Mouse (Mus musculus): ENCODE measurements around the gene Dgcr8. TPM values are rescaled to one million over a fixed set of nuclear protein-coding genes. Genes with fewer than 3 reads are reported as not detected.
A peak's percentile ranks its signal among the peaks of the same experiment; 100 is the strongest.

The Dgcr8 gene
- polyA plus RNA-seq, 1 experiment, result 14.5 TPM

DNA sequence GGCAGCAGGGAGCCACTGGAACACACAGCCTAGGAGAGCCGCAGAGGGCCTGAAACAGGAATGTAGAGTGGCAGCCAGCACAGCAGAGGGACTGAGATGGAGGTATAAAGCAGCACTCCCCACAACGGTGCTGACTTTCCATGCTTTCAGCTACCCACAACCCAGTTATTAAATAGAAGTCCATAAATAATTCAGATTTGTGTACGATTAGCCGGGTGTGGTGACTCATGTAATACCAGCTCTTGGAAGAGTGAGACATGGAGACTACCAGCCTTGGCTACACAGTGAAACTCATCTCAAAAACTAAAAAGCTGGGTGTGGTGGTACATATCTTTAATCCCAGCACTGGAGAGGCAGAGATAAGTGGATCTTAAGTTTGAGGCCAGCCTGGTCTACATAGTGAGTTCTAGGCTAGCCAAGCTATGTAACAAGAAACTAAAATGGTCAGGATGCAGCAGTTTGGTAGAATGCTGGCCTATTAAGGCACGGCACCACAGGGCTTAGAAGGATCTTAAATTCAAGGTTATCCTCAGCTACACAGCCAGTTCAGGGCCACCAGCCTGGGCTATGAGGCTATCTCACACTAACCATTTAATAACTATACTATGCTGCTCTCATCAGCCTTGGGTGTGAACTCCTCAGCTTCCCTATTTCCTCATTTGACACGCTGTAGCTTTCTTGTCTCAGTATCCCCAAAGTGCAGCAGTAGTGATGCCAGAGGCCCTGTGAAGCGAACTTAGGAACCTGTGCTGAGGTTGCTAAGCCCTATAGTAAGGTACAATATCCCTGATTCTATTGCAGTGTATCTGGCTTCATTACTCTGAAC, 52.2 kb downstream of the Dgcr8 start:
- peaks cover 23% of the 10 kb centered on the region for H3K36me3 ChIP-seq (ENCODE audit: control insufficient read depth, insufficient read depth, low read length)
- H3K4me1 ChIP-seq (ENCODE audit: control insufficient read depth, insufficient read depth, insufficient read length, low read length), result no peaks in the 10 kb centered on the region
- no peak overlapping the region for H3K27ac ChIP-seq (ENCODE audit: insufficient read depth, low read depth, low read length)
- 69% methylated on average over 7 of the region's 7 CpGs for WGBS
- no peaks in the 10 kb centered on the region for H3K27me3 ChIP-seq (ENCODE audit: control insufficient read depth, insufficient read depth, low read length)
- TF ChIP-seq POLR2A (IDR thresholded peaks at IDR 0.05; ENCODE audit: low read depth, low read length) (no peak), CTCF (IDR thresholded peaks at IDR 0.05; ENCODE audit: extremely low read depth, insufficient read length, insufficient replicate concordance, low read depth, low read length) (no peak)
- H3K4me3 ChIP-seq (ENCODE audit: low read depth, low read length), result no peak overlapping the region

DNA sequence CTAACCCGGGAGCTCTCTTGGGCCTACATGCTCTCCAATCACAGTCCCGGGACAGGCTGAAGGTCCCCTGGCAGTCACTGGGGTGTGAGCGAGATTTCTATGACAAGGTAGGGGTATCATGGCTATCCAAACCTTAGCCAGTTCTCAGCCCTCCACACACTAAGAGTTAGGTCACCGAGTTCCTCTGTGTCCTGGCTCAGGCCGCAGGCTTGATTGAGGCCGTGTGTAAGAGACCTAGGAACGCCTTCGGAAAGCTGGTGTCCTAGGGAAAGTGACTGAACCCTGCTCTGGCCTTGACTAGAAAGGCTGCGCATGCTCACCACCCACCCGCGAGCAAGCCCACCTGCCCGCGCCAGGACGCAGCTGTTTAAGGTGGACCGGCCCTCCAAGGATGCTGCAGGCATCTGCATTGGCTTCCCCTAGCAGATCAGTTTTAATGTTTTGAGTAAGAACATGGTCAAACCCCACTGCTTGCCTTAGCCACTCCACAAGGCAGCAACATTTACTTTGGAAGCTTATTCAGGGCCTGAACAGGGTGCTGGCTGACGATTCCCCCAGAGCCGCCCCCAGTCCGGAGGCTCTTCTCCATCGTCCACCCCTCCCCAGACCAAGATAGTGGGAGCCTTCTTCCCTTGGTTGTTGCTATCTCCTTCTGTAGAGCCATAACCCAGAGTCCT, 53.5 kb downstream of the Dgcr8 start:
- 14% methylated on average over 19 of the region's 19 CpGs for WGBS
- TF ChIP-seq POLR2A (IDR thresholded peaks at IDR 0.05; ENCODE audit: low read depth, low read length), result no peak
- Histone ChIP-seq H3K27me3 (ENCODE audit: control insufficient read depth, insufficient read depth, low read length) (no peaks in the 10 kb centered on the region), H3K4me3 (ENCODE audit: low read depth, low read length) (peak overlapping the region; percentile 64), H3K4me1 (ENCODE audit: control insufficient read depth, insufficient read depth, insufficient read length, low read length) (no peaks in the 10 kb centered on the region), H3K36me3 (ENCODE audit: control insufficient read depth, insufficient read depth, low read length) (peaks cover 11% of the 10 kb centered on the region), H3K27ac (ENCODE audit: insufficient read depth, low read depth, low read length) (peak overlapping the region; percentile 21; the same call in 1 of the 2 replicates)

DNA sequence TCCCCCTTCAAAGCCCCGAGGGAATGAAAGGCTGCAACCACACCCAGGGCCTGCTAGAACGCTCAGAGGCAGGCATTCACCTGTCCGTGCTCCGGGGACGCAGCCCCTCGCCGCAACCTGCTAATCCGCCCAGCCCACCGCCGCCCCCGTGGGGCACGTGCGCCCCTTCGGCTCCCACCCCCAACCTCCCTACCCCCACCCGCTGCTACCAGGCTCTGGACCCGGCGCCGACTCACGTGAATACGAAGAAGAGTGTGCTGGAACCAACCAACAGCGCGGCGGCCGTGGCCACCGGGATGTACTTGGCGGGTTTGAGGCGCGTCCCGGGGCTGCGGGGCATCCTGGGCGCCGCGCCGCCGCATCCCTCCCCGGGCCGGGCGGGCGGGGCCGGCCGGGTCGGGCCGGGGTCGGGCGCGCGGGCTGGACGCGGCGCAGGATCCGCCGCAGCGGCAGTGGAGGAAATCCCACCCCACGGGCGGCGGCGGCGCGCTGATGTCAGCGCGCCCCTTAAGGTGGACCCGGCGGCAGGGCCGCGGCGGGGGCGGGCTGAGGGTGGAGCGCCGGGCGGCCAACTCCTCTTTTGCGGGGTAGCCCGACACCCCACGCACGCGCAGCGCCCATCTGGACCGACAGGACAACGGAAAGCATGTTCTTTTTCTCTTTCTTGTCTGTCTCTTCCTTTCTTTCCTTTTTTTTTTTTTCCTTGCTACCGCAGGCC, 54.2 kb downstream of the Dgcr8 start, which contains the start of gene Zdhhc8:
Gene Zdhhc8, minus strand, starts transcription at position 466 of the 718 bp plus-strand sequence.
- TF ChIP-seq POLR2A (IDR thresholded peaks at IDR 0.05; ENCODE audit: low read depth, low read length) (no peak), CTCF (IDR thresholded peaks at IDR 0.05; ENCODE audit: extremely low read depth, insufficient read length, insufficient replicate concordance, low read depth, low read length) (no peak)
- H3K4me1 ChIP-seq (ENCODE audit: control insufficient read depth, insufficient read depth, insufficient read length, low read length), result no peaks in the 10 kb centered on the region

DNA sequence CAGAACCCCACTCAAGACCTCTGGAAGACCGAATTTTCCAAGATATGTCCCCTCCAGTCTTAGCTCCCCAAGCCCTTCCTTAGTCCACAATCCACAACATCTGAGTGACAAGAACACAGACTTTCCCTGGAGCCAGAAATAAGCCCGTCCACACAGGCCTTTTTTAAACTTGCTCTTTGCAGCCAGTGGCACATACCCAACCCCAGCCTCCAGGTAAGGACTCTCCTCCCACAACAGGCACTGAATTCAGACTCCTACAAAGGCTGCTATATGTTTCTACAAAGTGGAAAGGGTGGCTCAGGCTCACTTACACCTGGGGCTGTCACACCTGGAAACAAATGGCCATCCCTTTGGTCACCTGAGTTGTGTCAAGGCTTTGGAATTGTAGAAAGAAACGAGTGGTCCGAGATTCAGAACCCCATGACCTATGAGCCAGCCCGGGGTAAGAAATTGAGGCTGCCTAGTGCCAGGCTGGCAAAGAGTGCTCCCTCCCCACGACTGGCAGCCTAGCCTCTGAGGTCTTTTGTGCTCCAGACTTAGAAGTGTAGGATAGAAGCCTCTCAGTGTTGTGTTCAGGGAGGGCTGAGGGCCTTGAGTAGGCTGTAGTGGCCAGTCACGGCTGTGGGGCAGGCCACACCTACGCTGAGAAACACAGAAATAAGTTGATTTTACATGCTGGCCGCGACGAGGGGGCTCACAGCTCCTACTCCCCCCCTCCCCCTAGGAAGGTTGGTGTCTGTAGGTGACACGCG, 55.0 kb downstream of the Dgcr8 start:
- Histone ChIP-seq H3K36me3 (ENCODE audit: control insufficient read depth, insufficient read depth, low read length) (peaks cover under 1% of the 10 kb centered on the region; the same call in 1 of the 2 replicates), H3K27me3 (ENCODE audit: control insufficient read depth, insufficient read depth, low read length) (no peaks in the 10 kb centered on the region), H3K4me3 (ENCODE audit: low read depth, low read length) (peak overlapping the region; percentile 64), H3K27ac (ENCODE audit: insufficient read depth, low read depth, low read length) (no peak overlapping the region), H3K4me1 (ENCODE audit: control insufficient read depth, insufficient read depth, insufficient read length, low read length) (no peaks in the 10 kb centered on the region)
- 24% methylated on average over 13 of the region's 13 CpGs for WGBS
- no peak for TF ChIP-seq POLR2A (IDR thresholded peaks at IDR 0.05; ENCODE audit: low read depth, low read length)
- no peak for TF ChIP-seq CTCF (IDR thresholded peaks at IDR 0.05; ENCODE audit: extremely low read depth, insufficient read length, insufficient replicate concordance, low read depth, low read length)

More for the DNA sequence above, 54.2 kb downstream of the Dgcr8 start, which contains the start of gene Zdhhc8:
- under 1% methylated on average over 78 of the region's 79 CpGs for WGBS
- Histone ChIP-seq H3K4me3 (ENCODE audit: low read depth, low read length) (peak within 1 kb of the TSS; percentile 64), H3K27ac (ENCODE audit: insufficient read depth, low read depth, low read length) (peak within 1 kb of the TSS; percentile 21; the same call in 1 of the 2 replicates), H3K27me3 (ENCODE audit: control insufficient read depth, insufficient read depth, low read length) (no peaks in the 10 kb centered on the region), H3K36me3 (ENCODE audit: control insufficient read depth, insufficient read depth, low read length) (peaks cover 5% of the 10 kb centered on the region; the same call in 1 of the 2 replicates)

DNA sequence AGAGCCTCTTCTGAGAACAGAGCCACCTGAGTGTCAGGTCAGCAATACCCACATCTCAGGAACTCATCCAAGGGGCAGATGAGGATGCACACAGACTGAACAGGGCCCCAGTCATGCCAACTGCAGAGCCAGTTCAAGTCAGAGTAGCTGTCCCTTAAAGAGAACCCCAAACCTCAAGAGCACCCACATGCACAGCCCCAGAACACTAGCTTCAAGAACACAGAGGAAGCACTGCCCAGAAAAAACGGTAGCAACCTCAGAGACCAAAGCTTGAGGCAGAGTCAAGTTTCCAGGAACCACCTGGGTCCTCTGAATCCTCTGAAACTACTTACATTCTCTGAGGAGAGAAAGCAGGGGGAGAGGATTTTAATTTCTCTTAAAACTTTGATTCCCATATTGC, 55.6 kb downstream of the Dgcr8 start:
- Histone ChIP-seq H3K4me3 (ENCODE audit: low read depth, low read length) (no peak overlapping the region), H3K27ac (ENCODE audit: insufficient read depth, low read depth, low read length) (no peak overlapping the region), H3K4me1 (ENCODE audit: control insufficient read depth, insufficient read depth, insufficient read length, low read length) (no peaks in the 10 kb centered on the region)

DNA sequence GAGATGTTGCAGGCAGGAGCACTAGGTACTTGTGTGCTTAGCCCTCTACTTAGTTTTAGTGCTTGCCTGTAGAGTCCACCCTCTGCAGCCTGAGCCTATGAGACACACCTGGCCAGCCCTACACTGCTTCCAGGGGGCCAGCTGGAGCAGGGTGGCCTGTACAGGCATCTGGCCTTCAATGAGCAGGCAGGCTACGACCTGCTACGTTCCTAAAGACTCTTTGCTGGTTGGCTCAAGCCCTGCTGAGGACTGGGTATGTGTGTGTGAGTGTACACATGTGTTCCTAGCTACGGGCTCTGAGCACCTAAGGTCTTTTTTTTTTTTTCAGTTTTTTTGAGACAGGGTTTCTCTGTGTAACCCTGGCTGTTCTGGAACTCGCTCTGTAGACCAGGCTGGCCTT, 57.6 kb downstream of the Dgcr8 start:
- TF ChIP-seq CTCF (IDR thresholded peaks at IDR 0.05; ENCODE audit: extremely low read depth, insufficient read length, insufficient replicate concordance, low read depth, low read length) (no peak), POLR2A (IDR thresholded peaks at IDR 0.05; ENCODE audit: low read depth, low read length) (no peak)
- H3K4me1 ChIP-seq (ENCODE audit: control insufficient read depth, insufficient read depth, insufficient read length, low read length), result no peaks in the 10 kb centered on the region
- WGBS, result 82% methylated on average over 4 of the region's 4 CpGs

More for the DNA sequence above, 55.6 kb downstream of the Dgcr8 start:
- WGBS, result 36% methylated on average over 1 of the region's 1 CpGs
- TF ChIP-seq CTCF (IDR thresholded peaks at IDR 0.05; ENCODE audit: extremely low read depth, insufficient read length, insufficient replicate concordance, low read depth, low read length) (no peak), POLR2A (IDR thresholded peaks at IDR 0.05; ENCODE audit: low read depth, low read length) (no peak)
- H3K27me3 ChIP-seq (ENCODE audit: control insufficient read depth, insufficient read depth, low read length), result no peaks in the 10 kb centered on the region
- H3K36me3 ChIP-seq (ENCODE audit: control insufficient read depth, insufficient read depth, low read length), result no peaks in the 10 kb centered on the region

More for the DNA sequence above, 57.6 kb downstream of the Dgcr8 start:
- Histone ChIP-seq H3K4me3 (ENCODE audit: low read depth, low read length) (no peak overlapping the region), H3K27ac (ENCODE audit: insufficient read depth, low read depth, low read length) (no peak overlapping the region), H3K36me3 (ENCODE audit: control insufficient read depth, insufficient read depth, low read length) (no peaks in the 10 kb centered on the region), H3K27me3 (ENCODE audit: control insufficient read depth, insufficient read depth, low read length) (no peaks in the 10 kb centered on the region)

All from small intestine, adult 2 months (tissue).